Mouse (Mus musculus) ES-E14 (cell line): ENCODE results near the gene Susd5.

ENCODE experiments used
- CHD2 ChIP-seq: IDR thresholded peaks from 2 replicates; pipeline ENCODE4 v1.6.1; 2014; ENCODE audit warnings: mild to moderate bottlenecking, low read depth, low read length, inconsistent platforms
- MAFK ChIP-seq: IDR thresholded peaks from 2 replicates; pipeline ENCODE4 v1.6.1; 2014; ENCODE audit warnings: mild to moderate bottlenecking, low read depth, low read length, inconsistent platforms; ENCODE audit not compliant: insufficient read depth
- ZC3H11A ChIP-seq: IDR thresholded peaks from 2 replicates; pipeline ENCODE4 v1.6.1; 2012; ENCODE audit warnings: low read depth, mild to moderate bottlenecking, inconsistent platforms, low read length, borderline replicate concordance
- ZNF384 ChIP-seq: IDR thresholded peaks from 2 replicates; pipeline ENCODE4 v1.6.1; 2012; ENCODE audit warnings: low read depth, low read length, inconsistent platforms

DNA sequence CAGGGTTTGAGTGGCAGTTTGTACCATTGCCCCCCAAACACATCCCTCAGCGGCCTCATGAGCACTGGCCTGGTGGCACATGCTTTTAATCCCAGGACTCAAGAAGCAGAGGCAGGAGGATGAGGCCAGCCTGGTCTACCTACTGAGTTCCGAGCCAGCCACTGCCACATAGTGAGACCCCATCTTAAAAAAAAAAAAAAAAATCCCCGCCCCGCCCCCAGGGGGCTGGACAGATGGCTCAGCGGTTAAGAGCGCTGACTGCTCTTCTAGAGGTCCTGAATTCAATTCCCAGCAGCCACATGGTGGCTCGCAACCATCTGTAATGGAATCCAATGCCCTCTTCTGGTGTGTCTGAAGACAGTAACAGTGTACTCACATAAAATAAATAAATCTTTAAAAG lies 6.8 kb upstream of the Susd5 start:
- TF ChIP-seq MAFK (no peak), ZC3H11A (no peak), ZNF384 (peak; percentile 93), CHD2 (no peak)
